Mouse (Mus musculus) heart, adult 8-10 months (tissue): ENCODE measurements around the gene Inka2. TPM values are rescaled to one million over a fixed set of nuclear protein-coding genes. Genes with fewer than 3 reads are reported as not detected.
A peak's percentile ranks its signal among the peaks of the same experiment; 100 is the strongest.
"Not testable (repeated sequence)": the region's sequence is repeated elsewhere in the genome, so short reads cannot be mapped to it uniquely, and the experiment has no call there.

Experiments
- DNase-seq: peaks from one replicate; pipeline ENCODE4 v3.0.0; 2022; ENCODE audit warnings: low spot score
- total RNA-seq, 4 experiments: library from RNA; stranded (reverse); gene quantifications; 2 replicates each; pipeline ENCODE4 v1.2.4; 2022

Gene Inka2
- total RNA-seq, 4 experiments from 2014 or later = 13.8 to 20.0 (median 16.1) TPM

DNA sequence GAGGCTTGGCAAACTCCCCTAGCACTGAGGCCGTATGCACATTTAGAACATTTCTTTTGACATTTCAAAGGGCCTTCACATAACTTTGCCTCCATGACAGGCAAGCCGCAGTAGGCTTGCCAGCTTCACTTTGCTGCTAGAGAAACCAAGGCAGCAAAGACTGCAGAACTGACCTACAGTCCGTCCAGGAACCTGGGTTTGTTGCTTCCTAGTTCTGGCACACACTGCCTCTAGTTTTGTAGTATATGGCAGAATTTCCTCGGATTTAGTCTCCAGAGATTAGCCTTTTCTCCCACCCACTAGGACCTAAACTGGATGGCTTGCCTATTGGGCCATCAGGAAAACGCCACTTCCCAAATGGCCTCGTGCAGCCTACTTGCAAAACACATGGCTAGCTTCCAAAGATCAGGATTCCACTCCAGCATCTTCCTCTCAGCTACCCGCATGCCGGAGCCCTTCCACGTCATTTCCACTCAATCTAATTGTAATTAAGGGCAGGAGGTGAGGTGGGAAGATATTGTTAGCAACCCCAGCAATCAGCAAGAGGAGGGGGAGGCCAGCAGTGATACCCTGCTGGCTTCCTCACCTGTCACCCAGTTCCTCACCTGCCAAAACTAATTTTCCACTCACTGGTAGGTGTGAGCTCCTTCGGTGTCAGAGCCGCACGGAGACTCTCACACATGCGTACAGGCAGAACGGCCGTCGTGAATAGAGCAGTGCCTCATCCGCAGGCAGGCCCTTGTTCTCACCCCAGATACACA lies 7.8 kb upstream of the Inka2 start:
- no peak for DNase-seq

DNA sequence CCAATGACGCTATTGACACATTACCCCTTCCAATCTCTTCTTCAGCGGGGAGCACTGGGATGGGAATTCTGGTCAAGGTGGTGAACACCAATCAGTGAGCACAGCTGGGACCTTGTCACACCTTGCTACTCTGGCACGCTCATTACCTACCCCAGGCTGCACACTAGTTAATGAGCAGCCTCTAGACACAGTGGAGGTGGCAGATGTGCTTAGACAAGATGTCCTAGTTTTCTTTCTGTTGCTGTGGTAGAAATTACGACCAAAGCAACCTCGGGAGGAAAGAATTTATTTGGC lies 7.3 kb upstream of the Inka2 start:
- DNase-seq = no peak

DNA sequence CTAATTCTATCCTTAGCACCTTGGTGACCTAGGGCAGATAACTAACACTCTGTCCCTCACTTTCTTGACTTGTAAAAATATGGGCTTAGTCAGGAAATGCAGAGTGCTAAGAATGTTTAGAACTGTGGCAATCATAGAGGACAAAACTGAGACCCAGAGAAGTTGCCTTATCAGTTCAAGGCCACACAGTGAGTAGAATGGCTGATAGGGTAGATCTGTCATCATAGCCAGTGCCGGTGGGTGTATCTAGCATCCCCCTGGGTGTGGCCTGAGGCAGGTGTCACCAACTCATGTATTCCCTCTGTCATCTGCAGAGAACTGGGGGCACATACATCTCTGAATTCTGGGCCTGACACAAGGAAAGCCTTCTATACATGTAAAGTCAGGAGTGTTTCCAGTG lies 6.1 kb upstream of the Inka2 start:
- DNase-seq = no peak

DNA sequence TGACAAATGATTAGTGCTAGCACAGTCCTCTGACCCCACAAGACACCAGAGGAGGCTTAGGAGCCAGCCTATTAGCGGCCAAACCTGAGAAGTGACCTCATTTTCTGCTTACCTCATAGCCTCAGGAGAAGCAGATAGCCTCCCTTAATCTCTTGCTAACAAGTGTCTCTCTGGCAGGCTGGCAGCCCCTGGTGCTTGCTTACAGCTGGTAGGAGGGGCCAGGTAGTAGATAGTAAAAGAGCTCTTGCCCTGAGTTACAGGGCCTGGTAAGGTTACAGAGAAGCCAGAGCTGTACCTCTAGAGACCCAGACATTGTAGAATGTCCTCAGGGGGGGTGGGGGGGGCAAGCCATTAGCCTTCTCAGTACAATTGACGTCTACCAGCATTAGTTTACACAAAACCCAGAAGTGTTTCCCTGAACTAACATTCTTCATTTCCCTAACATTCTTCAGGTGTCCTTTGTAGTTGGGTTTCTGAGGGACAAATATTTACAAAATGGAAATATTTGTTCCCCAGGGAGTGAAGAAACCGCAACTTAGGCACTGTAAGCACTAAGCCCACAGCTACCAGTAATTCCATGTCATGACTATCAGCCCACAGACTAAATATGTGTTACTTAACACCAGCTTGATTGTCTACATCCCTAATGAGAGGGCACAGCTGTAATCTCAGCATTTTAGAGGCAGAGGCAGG lies 5.0 kb upstream of the Inka2 start:
- no peak for DNase-seq

DNA sequence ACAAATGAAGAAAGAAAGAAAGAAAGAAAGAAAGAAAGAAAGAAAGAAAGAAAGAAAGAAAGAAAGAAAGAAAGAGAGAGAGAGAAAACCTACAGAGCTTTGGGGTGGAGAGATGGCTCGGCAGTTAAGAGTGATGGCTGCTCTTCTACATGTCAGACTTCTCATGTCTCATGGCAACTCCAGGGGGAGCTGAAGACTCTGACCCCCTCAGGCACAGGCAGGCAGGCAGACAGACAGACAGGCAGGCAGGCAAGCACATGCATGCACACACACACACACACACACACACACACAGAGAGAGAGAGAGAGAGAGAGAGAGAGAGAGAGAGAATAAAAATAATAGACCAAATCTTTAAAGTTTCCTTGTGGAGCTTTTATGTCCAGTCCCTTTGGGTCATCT lies 3.6 kb upstream of the Inka2 start:
- DNase-seq = not testable (repeated sequence)

DNA sequence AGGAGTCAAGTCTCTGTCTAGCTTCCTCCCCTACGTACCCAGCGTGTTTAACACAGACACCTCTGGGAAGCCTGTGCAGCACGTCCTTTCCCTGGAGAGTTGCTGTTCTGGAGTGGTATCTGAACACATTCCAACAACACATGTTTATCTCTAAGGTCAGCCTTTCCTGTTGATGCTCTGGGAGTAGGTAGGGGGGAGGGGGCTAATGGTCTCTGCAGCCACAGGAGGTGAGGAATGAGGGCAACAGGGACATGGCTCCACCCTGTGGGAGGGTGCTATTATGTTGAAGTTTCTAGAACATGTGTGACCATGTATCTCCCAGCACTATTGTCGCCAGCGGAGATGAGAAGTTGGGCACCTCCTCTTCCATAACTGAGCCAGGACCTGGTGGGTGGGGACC lies 3.0 kb upstream of the Inka2 start:
- DNase-seq = peak; percentile 82

DNA sequence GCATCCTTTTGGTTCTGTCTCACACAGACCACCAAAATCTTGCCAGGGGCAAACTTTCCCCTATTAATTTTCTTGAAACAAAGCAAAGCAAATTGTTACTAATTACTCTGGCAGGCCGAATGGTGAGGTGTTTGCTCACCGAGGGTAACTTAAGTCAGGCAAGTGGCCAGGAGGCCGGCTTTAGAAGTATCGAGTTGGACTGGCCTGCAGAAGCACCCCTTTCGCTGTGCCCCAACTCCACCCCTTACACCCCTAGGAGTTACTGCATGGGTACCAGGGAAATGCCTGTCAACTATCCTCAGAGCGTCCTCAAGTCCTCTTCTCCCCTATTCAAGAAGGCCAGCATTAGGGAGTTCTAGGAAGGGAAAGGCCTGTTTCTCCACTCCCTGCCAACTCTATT lies 828 bp upstream of the Inka2 start:
- DNase-seq = no peak

DNA sequence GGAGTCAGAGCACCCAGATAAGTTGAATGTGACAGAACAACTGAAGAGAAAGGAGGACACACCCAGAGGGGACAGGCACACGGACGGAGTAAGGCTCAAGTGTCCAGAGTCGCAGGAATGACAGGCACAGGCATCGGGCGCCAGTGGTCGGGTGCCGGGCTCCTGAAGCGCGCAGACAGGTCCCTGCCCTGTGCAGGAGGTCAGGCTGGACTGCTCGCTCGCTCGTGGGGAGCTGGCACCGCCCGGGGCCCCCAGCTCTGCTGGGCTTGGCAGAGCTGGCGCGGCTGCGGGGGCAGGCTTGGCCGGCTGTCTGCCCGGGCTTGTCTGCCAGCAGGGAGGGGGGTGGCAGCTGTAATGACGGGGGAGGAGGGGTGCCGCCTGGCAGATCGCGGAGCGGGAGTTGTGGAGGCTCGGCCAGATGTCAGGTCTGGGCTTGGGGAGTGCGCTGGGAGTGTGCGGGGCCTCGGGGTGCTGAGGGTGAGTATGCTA lies 706 bp downstream of the Inka2 start:
- no peak for DNase-seq

DNA sequence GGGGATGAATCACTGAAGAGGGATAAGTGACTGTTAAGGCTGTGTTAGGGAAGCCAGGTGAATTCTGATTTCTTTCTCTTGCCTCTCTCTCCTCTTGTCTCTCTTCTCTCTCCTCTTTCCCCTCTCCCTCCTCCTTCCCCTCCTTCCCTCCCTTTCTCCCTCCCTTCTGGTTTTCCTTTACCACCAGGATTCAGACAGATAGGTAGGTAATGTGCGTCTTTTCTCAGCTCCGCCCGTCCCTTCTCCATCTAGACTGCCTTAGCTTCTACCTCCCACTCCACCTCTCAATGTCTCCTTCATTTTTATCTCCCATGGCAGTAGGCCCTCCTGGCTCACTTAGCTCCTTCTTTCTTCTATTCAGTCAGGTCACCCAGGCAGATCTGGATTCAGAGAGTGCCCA lies 1.2 kb downstream of the Inka2 start:
- DNase-seq = no peak

DNA sequence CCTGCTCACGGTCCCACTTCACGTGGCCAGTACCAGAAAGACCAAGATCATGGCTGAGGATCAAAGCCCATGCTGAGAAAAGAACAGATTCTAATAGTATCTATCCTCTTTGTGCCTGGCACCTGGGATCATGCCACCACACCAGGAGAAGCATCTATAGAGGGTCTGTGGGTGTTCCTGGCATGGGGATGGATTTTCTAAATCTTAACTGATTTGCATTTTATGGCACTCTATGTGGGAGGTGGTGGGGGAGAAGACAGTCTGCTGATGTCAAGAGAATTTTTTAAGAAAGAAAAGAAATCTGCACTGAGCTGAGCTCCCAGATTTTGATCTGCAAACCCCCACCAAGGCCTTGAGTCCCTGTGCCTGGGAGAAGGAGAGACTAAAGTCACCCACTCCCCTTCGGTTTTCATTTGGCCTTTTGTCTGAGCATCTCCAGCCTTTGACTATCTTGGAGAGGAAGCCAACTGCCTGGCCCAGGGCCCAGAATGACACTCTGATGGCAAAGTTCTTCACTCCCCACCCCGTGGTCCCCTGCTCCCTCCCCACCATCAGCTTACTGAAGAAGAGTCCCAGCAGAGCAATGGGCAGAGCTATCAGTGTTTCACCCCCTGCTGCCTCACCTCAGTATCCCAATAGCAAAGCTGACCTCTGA lies 2.1 kb downstream of the Inka2 start:
- DNase-seq = no peak

DNA sequence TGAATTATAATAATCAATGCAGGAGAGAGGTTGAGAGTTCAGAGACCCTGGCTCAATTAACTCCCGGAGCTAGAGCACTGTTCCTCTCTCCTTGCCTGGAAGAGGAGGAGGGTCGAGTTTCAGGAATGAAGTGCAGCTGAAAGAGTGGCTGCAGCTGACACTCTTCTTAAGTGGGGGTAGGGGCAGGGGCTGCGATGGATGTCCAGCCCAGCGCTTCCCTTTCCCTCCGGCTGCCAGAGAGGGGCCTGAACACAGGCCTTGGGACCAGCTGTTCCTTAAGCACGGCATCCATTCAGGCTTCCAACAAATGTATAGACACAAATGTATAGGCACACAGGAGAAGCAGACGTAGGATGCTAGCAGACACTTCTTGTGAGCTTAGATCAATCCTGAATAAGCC lies 3.2 kb downstream of the Inka2 start:
- no peak for DNase-seq

DNA sequence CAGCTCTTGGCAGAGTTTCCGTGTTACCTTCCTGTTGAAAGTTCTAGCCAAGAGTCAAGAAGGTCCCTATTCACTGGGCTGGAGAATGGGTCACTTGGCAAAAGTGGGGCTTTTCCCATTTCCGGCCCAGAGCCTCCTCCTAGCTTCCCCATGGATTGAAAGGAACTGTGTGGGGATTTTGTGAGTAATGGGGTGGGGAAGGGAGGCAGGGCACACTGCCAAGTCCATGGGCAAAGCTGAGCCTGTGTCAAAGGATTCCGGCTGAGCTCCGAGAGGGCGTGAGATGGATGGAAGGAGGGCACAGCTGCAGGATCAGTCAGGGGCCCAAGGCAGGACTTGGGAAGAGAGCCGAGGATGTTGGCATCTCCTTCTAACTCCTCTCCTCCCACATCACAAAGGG lies 5.8 kb downstream of the Inka2 start:
- DNase-seq = no peak

DNA sequence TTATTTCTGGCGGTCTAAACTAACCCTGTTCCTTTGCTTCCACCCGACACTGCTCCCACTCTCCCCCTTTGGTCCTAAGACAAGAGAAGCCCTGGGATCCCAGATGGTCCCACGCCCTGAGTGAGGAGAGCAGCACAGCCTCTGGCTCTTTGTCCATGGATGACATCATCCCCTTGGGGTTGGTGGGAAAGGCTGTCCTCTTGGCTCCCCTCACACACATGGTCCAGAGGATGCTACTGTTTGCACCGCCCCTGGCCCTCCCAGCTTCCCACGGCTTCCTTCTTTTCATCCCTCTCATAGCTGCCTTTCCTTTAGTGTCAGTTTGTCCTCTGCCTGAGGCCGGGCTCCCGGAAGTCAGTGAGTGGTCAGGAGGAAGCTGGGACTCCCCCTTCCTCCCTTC lies 7.3 kb downstream of the Inka2 start:
- DNase-seq = peak; percentile 83

DNA sequence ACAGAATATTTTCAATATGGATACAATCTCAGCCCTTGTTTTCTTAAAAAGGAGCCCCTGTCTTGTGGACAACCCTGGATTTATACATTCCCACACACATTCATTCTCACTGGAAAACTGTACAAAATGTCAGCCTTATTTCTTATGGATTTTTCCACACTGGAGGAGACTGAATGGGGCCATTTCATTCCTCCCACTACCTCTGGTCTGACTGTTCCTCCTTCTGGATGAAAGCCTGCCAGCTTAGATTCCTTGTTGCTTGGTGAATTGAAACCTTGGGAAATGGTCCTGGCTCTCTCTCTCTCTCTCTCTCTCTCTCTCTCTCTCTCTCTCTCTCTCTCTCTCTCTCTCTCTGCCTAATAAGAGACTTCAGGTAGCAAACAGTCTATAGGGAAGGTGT lies 8.4 kb downstream of the Inka2 start:
- no peak for DNase-seq

DNA sequence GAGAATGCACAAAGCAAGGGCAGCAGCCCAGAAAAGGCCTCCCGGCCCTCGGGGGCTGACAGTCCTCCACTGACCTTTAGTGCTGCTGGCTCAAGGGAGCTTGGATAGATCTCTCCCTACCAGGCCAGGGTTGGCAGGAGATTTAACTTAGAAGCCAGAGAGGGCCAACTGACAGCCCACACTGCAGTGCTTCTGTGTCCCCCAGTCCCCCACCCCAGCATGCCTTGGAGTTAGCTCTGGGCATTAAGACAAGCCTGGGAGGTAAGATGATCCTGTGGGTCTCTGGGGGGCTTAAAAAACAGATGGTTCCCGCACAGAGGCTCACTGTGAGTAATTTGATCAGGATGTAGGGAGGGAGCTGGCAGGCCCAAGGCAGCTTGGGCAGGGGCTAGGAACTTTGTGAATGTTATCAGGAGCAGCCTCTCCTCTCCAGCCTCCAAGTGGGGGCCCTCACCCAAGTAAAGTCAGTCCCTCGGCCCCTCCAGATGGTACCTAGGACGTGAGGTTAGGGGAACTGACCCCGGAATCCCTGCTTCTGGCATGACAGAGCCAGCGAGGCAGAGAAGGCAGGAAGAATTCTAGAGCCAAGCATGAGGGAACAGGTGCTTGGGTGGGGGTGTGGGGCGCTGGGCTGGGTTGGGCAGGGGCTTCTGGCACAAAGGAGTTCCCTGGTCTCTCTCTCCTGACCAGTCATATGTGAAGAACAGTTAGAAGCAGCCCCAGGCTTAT lies 9.9 kb downstream of the Inka2 start:
- no peak for DNase-seq

DNA sequence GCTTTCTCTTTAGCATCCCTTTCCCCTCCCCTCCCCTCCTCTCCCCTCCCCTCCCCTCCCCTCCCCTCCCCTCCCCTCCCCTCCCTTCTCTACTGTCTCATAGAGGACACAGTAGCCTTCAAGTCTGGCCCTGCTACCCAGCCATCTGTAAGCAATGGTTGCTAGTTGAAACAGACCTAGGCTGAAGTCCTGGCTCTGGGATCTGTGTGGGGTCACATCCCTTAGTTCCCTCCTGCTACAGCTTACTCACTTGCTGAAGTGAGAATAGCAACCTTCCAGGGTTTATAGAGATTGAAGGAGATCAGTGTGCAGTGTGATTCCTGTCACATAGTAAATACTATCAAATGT lies 10.4 kb downstream of the Inka2 start:
- DNase-seq = no peak

DNA sequence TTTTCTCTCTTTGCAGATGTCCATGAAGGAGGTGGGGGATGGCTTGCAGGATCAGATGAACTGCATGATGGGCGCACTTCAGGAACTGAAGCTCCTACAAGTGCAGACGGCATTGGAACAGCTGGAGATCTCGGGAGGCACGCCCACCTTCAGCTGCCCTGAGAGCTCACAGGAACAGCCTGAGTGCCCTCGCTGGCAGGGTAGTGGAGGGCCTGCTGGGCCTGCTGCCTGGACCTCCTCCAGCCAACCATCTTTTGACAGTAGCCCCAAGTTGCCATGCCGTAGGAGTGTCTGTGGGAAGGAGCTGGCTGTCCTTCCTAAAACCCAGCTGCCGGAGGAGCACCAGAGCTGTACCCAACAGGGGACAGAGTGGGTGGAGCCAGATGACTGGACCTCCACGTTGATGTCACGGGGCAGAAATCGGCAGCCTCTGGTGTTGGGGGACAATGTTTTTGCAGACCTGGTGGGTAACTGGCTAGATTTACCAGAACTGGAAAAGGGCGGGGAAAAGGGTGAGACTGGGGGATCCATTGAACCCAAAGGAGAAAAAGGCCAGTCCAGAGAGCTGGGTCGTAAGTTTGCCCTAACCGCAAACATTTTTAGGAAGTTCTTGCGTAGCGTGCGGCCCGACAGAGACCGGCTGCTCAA lies 12.1 kb downstream of the Inka2 start:
- no peak for DNase-seq

DNA sequence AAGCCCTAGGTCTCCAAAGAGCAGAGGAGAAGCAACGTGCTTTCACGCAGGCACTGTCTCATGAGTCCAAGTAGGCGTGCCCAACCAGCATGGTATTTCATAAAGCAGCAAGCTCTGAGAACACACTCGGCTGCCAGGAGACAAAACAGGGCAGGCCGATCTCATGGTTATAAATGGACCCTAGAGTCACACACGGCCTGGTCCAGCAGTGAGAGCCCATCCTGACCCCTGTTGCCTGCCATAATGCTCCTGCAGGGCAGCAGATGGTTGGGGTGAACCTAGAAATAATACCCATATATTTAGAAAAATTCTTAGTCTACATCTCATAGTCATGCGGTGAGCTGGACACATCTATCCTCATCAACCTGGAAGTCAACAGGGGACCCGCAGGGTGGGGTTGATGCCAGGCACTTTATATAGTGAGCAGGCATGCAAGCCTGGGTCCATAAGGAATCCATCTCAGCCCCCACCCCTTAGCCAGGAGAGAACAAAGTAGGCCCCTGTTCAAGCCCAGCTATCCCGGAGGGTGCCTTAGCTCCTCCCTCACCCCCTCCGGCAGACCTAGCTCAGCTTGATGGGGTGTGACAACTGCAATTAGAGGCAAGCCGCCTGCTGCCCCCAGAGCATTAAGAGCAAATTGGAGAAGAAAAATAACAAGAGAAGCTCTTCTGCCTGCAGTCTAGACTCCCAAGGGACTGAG lies 13.6 kb downstream of the Inka2 start:
- no peak for DNase-seq

DNA sequence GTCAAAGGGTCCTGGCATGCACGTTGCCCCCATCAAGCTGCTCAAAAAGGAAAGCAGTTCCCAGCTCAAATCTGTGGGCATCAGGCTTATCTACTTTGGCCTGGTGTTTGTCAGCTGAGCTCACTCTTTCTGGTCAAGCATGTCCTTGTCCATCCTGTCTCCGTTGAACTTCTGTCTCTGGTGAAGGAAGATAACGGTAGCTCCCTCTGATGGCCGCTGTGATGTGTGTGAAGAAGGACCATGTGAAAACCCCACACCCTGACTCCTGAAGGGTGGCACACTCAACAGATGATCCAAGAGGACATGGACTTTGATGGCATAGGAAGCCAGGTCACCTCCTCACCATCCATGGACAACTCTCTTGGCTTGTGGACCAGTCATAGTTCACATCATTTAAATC lies 14.3 kb downstream of the Inka2 start:
- DNase-seq = no peak

DNA sequence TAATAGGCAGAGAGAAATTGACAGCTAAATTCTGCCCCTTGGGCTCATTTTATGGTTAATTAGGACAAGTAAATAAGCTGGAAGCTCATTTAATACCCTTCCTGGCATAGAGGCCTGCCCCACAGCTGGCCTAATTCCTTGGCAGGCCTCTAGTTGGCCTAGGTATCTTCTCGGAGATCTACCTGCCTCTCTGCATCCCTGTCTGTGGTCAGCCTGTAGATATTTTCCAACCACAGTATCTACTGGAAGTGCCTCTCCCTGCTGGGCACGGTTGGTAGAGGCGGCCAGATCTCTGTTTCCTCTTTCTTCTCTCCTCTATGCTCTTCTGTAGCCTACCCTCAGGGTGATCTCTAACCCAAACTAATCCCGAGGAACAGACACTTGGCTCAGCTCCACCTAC lies 15.6 kb downstream of the Inka2 start:
- DNase-seq = no peak

DNA sequence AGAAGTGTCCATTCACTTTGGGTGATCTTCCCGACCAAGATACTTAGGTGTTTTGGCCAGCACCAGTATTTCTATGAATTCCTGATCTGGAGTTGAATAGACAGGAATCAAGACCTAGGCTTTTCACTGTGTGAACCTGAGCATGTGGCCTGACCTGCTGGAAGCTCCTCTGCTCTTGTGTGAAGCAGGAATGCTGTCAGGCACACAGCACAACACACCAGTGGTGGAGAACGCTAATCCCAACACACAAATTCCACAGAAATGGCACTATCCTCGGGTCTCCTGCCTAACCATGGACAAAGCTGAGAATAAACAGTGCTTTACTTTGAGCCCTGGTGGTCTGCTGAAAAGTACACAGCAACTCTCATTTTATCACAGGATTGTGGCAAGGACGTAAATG lies 16.1 kb downstream of the Inka2 start:
- no peak for DNase-seq
